Mouse (Mus musculus): ENCODE data around the gene Sf3b6.
A peak's percentile ranks its signal among the peaks of the same experiment; 100 is the strongest.
"Not testable (repeated sequence)": the region's sequence is repeated elsewhere in the genome, so short reads cannot be mapped to it uniquely, and the experiment has no call there.

Gene Sf3b6

DNA sequence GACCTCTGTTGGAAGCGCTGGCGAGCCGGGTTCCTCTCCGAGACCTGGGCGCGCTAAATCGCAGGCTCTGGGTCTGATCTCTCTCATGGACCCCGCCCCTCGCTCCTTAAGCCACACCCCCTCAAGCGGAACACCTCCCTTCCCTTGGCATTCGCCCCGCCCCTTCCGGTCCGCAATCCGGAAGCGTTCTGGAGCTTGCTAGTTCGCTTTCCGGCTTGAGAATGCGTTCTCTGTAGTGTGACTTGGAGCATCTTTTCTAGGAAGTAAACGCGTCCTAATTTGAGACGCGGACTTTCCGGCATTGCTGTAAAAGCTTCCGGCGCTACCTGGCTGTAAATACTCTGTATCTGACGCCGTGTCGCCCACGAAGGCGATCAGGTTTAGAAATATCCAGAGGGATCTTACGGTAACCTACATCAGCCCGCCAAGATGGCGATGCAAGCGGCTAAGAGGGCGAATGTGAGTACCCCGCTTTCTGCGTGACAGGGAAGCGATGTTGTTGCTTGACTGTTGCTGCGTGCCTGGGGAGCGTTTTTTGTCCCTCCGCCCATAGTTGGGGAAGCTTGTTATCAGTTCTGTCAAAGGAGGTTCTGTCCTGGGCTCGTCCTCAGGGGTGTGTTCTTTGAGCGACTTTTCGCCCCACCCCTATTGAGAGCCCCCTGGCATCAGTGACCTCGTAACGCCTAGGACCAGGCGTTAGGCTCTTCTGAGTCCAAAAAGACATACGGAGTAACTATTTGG lies at the start of gene Sf3b6:
Gene Sf3b6 (plus strand): TSS at position 184 of the 741 bp plus-strand sequence.
- DNase-seq (ENCODE audit: low spot score) = peak; percentile 96

DNA sequence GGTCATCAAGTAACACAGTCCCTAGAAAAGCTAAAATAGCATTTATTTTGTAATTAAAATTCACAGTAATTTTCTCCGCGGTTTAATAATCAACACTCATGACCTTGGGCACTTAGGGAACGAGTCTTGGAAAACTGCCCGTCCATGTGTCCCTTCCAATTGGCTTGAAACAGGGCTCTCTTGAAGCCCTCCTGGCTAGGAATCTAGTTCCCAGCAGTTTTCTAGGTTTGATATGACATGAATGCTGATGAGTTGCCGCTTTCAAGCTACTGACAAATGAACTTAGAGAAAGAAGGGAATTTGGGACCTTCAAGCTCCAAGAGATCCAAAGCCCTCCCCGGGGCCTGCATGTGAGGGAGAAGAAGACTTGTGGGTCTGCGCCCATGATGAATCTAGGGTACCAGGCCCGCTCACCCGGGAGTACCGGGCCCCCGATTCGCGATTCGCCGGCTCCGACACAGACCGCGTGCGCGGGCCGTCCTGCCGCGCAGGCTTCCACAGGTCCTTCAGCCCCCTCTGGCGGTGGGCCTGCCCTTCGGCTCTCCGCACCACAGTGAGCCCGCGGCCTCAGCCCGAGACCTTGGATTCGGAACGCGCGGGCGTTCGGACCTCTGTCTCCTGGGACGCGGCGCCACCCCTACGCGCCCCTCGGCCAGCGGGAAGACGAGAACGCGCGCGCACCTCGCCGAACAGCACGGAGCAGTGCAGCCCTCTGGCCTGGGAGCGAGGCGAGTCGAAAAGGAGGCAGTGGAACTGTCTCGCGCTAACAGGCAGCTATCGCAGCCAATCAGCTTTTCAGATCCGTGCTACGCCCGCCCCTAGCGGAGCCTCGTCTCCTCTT lies 48.6 kb upstream of the Sf3b6 start, which contains the start of the genes Pfn4 and Fam228b:
Gene Pfn4 (plus strand): TSS at position 531 of the 841 bp plus-strand sequence.
Gene Fam228b (minus strand): TSS at position 776 of the 841 bp plus-strand sequence.
- peak; percentile 96 for DNase-seq (ENCODE audit: low spot score)

DNA sequence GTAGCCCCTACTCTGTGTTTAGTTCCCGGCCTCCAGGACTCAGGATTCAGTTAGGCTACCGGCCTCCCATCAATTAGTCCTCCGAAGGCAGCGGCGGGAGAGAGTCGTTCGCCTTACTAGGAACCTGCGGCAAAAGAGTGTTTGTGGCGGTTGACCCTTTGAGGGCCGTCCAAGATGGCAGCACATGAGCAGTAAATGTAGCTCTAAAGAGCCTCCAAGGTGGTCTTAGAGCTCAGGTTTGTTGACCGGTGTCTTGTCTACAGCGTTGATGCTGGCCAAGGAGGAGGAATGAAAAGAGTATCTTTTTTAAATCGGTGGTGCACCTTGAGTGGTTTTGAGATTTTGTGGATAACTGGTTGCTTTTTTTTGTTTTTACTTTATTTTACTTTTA lies 48.0 kb upstream of the Sf3b6 start:
- DNase-seq (ENCODE audit: low spot score) = no peak

DNA sequence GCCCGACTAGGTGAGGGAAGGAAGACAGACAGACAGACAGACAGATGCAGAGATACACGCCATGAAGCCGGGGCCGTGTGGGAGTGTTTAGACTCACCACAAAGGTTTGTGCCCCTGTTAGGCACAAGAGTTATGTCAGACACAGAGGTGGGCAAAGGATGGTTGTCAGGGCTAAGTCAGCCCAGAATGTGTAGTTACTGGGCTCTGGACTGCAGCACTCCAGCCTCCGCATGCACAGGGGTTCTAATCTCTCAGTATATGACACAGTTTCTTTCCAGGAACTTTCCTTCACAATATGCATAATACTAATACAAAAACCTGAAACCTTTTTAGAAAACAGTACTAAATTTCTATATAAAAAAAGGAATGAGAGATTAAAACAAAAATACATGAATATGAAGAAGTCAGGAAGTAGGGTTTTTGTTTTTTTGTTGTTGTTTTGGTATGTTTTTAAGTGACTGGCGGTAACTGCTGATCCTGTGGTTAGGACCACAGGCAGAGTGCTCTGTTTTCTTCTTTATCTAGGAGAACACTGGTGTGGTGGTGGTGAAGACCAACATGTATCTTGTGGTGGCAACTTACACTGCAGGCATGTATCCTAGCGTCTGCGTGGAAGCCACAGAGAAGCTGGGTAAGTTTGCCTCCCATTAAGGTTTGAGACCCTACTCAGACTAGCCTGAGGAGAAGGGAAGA lies 42.3 kb upstream of the Sf3b6 start:
- DNase-seq (ENCODE audit: low spot score) = no peak

DNA sequence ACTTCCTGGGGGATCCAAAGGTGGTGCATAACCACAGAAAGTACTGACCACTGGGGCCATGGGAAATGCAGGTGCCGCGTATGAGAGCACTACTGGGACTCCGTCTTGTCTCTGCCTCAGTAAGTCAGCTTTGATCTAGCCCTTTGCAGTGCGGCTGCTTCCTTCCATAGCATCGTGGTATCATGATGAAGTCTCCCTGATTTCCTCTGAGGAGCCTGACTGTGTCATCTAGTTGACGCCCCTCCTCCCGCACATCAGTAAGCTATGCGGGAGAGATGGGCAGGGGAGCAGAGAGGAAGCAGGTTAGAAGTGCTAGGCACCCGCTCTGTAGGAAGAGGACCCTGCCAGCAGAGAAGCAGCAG lies 41.8 kb upstream of the Sf3b6 start:
- no peak for DNase-seq (ENCODE audit: low spot score)

DNA sequence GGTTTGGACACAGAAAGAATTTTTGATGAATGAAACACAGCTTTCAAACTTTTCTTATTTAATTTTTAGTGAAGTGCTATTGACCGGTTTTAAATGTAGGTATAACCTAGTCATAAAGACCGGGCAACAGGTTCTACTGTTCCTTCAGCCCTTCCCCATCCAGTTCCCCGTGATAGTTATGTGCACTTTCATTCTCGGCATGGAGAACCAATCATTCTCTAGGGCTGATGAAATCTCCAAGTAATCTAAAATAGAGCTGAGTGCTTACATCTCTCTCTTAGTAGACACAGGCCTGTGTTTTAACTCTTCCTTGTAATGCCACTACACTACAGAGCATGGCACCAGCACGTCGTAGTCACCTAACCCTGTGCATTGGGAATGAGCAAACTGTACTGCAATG lies 39.6 kb upstream of the Sf3b6 start:
- no peak for DNase-seq (ENCODE audit: low spot score)

DNA sequence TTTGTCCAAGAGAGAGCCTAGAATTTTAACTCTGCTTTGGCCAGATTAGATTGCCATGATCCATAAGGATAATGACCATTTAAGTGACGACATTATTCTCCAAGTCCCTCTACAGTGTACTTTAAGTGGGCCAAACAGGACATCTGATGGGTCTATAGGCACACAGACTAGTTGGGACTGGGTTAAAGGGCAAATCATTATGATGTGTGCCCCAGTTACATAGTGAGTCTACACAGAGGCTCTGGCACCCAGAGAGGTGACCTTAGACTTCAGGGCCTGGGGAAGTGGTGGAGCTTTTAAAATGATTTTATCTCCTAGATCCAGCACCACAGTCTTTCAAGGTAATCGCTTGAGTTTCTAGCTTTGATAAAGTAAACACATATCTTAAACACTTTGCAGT lies 37.1 kb upstream of the Sf3b6 start:
- no peak for DNase-seq (ENCODE audit: low spot score)

DNA sequence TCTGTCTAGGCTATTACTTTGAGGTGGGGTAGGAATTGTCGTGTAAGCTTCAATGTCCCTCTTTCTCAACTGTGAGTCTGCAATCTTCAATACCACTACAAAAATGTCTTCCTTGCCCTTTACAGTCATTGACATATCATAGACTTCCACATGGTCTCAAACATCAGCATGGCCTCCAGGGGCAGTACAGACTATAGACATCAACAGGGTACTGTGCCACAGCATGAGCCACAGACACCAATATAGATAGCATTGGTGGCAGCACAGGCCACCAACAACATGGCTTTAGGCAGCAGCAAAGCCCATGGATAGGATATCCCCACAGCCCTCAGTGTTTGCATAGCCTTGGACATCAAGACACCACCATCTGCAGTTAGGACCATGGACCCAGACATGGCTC lies 36.1 kb upstream of the Sf3b6 start:
- no peak for DNase-seq (ENCODE audit: low spot score)

DNA sequence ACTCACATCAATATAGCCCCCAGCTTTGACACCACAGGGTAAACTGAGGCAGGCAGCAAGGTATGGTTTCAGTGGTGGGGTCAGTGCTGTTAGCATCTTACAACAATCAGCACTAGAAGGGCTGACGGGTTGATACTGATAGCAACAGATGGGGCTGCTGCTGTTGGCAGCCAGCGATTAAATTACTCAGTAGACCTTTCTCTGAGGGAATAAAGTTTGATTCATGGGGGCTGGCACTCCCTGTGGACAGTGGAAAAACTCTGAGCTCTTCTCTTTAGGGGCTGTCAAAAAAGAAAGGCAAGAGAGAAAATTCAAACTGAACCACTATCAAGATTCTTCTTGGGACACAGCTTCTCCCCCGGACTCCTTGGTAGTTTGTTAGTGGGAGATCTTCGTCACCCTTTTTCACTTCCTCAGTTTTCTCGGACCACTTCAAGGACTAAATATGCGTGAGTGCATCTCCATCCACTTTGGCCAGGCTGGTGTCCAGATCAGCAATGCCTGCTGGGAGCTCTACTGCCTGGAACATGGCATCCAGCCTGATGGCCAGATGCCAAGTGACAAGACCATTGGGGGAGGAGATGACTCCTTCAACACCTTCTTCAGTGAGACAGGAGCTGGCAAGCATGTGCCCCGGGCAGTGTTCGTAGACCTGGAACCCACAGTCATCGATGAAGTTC lies 35.5 kb upstream of the Sf3b6 start:
- not testable (repeated sequence) for DNase-seq (ENCODE audit: low spot score)

DNA sequence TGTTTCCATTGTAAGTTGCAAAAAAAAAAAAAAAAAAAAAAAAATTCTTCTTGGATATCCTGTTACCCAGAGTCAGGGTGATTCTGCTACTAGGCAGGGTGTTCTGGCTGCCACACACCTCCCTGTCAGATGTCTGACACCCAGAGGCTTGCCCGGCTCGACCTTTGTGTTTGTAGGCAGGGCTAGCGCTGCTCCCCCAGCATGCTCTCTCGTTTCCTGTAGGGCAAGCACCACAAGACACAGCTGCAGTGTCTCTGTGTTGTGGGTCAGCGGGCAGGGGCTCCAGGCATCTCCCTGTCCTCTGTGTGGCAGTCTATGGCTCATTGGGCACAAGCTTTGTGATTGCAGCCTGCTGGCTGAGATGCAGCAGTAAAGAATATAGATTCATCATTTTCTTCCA lies 33.7 kb upstream of the Sf3b6 start:
- DNase-seq (ENCODE audit: low spot score) = no peak

DNA sequence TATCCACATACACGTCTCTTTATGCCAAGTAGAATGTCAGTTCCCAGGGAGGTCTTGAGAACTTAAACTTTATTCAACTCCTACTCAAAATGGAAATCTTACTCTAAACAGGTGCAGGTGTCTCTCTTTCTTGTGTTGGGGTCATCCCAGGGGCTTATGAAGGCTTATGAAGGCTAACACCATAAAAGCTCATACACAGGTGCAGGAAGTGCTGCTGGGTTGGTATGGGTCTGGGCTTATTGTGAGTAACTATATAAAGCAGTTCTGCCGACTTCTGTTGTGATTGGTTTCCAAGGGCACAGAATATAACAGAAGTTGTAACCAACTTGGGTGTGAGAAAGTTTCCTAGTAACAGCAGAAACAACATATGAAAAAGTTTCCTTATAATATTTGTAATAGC lies 32.9 kb upstream of the Sf3b6 start:
- DNase-seq (ENCODE audit: low spot score) = no peak

DNA sequence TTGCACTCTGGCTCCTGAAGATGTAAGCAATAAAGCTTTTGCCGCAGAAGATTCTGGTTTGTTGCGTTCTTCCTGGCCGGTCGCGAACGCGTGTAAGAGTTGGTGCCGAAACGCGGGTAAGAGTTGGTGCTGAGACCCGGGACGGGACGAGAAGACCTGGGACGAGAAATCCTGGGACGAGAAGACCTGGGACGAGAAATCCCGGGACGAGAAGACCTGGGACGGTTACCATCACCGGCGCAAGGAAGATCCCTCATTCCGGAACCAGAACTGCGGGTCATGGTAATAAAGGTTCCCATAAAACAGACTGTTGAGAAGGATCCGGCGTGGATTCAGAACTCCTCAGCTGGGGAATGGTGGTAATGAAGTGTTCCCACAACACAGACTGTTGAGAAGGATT lies 29.2 kb upstream of the Sf3b6 start:
- not testable (repeated sequence) for DNase-seq (ENCODE audit: low spot score)

DNA sequence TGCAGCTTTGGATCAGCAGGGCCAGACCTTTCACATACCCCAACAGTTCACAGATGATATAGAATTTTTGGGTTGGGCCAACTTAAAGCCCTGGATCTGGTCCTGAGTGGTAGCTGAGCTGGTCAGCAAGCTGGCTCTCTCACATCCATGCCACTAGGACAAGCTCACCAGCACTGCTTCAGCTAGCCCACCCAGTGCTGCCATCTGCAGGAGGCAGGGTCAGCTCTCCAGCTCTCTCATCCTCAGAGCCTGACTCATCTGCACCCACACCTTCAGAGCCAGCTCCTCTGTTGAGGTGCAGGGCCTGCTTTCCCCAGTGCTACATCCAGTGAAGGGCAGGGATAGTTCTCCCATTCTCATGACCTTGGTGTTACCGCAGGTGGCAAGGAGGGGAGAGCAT lies 23.6 kb upstream of the Sf3b6 start:
- DNase-seq (ENCODE audit: low spot score) = no peak

DNA sequence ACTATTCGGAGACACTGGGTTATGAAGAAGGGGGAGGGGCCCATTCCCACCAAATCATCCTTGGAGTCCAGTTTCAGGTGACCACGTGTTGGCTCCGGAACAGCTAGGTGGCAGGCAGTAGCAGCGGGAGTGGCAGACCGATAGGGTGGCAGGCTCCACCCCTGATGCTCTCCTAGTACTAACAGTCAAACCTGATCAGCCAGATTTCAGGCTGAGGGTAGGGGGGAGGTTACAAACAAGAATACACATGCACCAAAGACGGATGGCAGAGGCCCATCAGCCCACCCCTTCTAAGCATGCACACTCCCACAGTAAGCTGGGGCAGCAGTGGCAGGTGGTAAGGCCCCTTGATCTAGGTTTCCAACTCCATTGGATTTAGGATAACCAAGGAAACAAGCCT lies 19.9 kb upstream of the Sf3b6 start:
- not testable (repeated sequence) for DNase-seq (ENCODE audit: low spot score)

DNA sequence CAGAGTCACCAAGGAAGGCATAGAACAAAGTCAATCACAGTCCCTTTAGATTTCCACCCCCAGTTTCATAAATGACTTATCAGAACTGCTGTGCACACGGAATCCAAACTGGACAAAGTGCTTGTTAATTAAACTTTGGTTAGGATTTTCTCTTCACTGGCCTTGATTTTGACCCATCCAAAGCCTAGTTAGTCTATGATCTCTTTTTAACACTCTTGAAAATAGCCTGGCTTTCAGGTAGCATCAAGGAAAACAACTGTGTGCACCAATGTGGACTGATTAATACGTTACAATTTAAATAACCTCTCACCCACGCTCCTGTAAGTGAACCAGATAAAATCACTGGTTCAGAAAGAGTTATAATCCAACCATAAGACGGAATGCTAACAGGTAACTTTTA lies 6.3 kb upstream of the Sf3b6 start:
- no peak for DNase-seq (ENCODE audit: low spot score)

DNA sequence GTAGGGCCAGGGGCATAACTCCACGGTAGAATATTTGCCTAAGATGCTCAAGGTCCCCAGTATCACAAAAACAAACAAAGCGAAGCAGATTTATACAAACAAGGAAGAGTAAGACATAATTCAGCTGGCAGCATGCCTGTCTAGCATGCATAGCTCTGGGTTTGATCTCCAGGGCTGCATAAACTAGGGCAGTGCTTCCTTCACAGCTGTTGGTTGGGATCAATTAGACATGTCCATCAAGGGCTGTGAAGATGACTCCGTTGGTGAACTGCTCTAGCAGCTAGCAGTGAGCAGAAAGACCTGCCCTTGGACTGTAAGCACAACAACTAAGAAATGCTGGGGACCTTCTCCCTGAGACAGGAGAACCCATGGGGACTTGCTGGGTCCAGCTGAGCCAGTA lies 5.6 kb upstream of the Sf3b6 start:
- no peak for DNase-seq (ENCODE audit: low spot score)

DNA sequence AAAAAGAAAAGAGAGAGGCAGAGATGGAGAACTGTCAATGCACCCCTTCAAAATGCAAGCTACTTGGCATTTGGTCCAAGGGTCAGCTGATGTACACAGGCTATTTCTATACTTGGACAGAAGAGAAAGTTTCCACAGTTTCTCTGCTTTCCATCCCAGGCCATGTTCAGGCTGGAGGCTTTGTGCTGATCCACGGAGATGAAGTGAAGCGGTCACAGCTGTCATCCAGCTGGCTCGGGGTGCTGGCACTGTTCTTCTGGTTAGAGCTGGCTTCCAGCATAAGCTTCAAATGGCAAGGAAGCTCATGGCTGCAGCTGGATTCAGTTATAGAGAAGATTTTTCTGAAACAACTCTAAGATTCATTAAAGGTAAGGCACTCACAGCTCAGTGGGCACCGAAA lies 3.7 kb upstream of the Sf3b6 start:
- no peak for DNase-seq (ENCODE audit: low spot score)

DNA sequence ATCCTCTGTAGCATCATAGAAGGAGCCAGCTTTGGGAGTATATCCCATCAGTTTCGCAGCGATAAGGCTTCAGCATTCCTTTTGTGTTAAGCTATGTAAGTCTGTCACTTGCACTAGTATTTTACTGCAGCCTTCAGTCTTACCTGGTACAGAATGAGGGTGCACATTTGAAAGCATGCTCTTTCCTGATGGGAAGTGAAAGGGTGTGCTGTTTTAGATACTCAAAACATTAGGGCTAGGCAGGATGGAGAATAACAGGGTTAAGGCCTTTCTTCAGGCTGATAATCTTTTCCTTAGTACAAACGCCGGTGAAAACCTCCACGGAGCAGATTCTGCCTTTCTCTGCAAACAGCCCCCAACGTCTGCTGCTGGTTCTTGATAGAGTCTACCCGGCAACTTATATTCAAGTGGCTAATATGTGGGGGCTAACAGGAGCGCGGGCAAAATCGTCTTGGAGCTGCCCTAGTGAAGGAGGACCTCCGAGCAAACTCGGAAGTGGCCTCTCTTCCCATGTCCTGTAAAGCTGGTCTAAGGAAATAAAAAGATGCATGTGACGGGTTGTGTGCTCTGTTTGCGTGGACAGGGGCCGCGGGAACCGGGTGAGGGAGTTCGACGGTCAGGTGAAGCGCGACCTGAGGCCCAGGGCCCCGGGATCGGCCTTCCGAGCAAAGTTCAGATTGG lies 524 bp upstream of the Sf3b6 start:
- peak; percentile 7 for DNase-seq (ENCODE audit: low spot score)

DNA sequence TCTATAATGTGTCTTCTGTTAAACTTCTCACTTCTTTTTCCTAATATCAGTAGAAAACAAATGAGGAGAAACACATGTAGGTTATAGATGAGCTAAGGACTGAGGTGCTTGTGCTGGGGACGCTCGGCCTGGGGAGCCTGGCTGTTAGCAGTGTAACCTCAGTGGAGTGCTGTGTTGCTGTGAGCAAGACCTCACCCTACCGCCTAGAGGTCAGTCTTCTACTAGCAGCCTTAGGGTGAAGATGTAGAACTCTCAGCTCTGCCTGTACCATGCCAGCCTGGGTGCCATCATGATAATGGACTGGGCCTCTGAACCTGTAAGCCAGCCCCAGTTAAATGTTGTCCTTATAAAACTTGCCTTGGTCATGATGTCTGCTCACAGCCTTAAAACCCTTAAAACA lies 9.9 kb downstream of the Sf3b6 start:
- DNase-seq (ENCODE audit: low spot score) = no peak

DNA sequence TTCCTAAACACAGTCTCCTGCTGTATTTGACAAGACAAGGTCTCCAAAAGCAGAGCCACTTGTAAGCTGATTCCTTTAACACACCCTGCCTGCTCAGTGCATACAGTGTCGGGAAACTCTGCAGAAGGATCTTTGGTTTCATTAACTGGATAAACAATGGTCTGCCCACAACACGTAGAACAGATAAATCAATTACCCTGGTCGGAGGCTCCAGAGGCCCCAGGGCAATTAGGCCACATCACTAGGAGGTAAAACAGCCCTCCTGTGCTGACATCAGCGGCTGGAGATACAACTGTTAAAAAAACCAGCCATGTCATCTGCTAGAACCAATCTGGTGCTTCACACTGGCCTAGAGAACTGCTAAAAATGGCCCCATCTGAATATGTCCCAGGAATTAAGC lies 19.6 kb downstream of the Sf3b6 start:
- no peak for DNase-seq (ENCODE audit: low spot score)

DNA sequence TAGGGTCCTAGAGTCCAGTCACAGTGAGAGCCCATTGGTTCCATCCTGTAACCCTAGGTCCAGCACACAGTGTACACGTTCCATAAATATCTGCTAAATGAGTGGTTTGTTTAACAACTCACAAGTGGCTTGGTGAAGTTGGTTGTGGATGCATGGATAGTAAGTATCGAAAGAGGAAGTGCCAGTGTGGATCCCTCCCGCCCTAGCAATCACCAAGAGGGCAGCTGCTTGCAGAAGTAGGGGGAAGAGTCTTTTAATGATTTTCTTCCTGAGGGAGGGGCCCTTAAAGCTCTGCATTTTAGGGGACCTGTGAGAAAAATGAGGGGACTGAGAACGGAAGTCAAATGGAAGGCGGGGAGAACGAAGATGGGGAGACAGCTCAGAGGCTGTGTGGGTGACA lies 22.7 kb downstream of the Sf3b6 start:
- no peak for DNase-seq (ENCODE audit: low spot score)

DNA sequence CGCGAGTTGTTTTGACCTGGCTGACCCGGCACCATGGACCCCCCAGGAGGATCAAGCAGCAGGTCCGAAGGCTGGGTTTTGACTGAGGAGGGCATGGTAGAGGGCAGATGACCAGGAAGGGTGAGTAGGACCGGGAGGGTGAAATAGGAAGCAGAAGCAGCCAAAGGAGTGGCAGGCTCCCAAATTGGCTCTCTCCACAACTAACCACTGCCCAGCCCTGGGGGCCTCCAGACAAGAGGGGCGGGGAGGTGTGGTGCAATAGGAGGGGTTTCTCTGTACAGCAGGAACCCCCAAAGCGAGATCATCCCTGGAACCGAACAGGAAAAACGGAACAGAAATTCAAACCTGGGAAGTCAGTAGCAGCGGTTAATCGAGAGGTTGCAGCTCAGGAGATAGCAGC lies 23.4 kb downstream of the Sf3b6 start:
- DNase-seq (ENCODE audit: low spot score) = no peak

Data from ovary, postnatal 14 days (tissue).